Mouse (Mus musculus): ENCODE data around the gene Sqor. TPM values are rescaled to one million over a fixed set of nuclear protein-coding genes. Genes with fewer than 3 reads are reported as not detected.

Gene Sqor
- total RNA-seq (2021), result 10 to 100 TPM; 57.2 to 63.0 TPM
- long read RNA-seq, experiment 1, transcript Sqor-201 (10 exons, 1,804 nt), result major isoform, 59 of 67 reads
- long read RNA-seq, experiment 1, partial matches to known transcripts, result 6 of 67 reads
- long read RNA-seq, experiment 1, other reads (novel, unspliced or antisense), result 2 of 67 reads
- long read RNA-seq, experiment 2, transcript Sqor-201 (10 exons, 1,804 nt), result major isoform, 15 of 19 reads
- long read RNA-seq, experiment 2, partial matches to known transcripts, result 3 of 19 reads
- long read RNA-seq, experiment 2, other reads (novel, unspliced or antisense), result 1 of 19 reads

DNA sequence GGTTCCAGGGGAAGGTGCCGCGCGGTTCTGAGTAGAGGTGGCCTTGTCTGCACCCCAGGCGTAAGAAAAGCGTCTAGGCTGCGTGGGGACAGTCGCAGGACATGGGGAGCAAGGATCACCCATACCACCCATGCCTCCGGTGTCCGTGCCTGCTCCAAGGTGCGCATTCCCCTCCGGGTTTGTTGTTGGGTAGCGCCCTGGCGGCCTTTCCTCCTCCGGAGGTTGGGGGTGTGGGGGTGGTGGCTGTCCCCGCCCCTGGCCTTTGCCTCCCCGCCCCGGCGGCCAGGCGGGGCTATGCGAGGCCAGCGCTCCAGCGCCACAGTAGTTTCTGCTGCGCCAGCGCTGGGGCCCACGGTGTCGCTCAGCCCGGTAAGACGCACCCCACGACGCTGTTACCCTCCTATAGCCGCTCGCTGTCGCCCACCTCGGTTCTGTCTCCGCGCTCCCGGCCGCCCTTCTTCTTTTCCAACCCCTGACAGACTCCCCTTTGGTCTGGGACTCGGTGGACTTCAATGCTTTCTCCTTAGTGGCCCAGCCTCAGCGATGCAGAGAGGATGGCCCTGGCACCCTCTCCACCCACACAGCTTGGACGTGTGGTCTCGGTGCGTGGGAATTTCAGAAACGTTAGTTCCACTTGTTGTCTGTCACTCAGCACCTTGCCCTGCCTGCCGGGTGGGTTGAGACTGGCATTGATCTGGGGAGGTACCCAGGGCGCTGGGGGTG is at the start of gene Sqor:
Gene Sqor, plus strand, starts transcription at position 167 of the 723 bp plus-strand sequence.
- peak; percentile 88 to 94 for DNase-seq

DNA sequence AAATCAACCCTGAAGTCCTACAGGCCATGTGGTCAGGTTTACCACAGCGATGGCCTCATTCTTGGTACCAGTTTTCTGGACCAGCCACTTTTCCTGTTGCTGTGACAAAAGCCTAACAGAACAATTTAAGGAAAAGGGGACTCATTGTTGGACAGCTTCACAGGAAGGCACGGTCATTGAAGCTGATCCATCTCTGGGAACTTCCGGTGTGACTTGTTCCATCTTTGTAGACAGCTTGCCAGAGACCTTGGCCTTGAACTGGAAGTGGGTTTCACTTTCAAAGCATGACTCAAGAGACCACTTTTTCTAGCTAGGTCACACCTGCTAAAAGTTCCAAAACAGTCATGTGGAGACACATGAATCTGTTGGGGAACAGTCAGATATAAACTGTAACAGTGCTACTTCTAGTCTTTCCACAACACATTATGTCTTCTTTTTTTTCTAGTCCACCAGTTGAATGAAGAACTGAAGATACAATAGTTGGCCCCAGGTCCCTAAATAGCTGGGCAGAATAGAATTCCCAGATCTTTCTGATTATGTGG is 48.7 kb upstream of the Sqor start:
- no peak for DNase-seq

DNA sequence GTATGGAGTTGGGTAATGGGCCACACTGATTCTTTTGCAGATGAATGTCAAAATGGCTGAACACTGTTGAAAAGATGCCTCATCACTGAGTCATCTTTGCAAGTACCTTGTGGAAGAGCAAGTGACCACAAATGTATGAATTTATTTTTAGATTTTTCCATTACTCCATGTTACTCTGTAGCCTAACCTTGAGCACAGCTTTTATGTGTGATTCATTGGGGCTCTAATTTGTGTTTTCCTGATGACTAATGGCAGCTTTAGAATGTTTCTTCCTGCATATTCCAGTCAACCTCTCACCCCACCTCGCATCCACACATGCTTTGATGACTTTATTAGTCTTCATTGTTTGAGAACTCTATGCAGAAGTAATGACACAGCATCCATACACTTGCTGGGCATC is 45.8 kb upstream of the Sqor start:
- peak in 1 of 2 experiments; percentile 29 for DNase-seq

DNA sequence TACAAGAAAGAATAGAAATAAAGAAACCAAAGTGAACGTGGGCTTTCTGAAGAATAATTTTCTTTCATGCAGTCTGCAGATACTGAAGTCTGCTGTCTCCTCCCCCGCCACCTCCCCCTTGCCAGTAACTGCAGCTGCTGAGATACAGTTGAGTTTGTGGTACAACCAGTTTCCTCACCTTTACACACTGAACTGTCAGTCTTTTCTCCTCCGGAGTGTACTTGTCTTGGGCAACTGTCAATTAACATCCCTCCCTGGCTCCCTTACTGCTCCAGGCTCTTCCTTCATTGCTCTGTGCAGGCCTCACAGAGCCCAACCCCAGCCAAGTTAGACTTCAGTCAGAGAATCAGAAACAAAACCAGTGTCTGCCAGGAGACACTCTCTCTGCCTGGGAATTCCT is 44.5 kb upstream of the Sqor start:
- no peak for DNase-seq

DNA sequence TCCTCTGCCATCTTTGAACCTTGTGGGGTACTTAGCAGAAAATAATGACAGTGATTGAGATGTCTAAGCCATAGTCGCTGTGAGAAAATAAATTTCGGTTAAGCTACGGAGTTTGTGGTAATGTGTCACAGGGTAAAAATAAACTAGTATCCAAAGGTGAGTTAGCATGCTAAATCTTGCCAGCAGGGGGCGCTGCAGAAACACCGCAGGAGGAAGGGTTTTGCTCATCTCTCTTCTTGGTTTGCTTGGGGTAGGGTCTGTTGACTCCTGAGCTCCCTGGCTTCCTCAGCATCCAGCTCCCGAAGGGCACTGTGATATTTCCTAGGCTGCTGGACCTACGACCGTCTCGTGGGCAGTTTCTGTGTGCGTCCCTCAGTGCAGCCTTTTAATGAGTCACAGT is 39.4 kb upstream of the Sqor start:
- DNase-seq, result peak; percentile 61 to 71

DNA sequence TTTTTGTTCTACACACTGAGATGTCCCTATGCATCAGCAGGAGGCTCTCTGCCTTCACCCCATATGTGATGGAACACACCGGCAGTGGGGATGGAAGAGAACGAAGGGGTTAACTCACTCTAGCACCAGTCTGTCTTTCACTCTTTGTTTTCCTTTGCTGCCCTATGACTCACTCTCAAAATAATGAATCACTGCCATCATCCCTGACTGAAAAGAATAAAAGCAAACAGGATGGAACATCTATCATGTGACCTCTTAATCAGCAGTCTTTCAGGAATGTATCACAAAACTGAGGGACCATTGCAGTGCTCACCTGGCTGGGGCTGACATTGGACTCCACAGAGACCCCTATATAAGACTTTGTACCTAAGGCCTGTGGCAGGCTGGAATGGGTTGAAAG is 33.6 kb upstream of the Sqor start:
- peak in 1 of 2 experiments; percentile 21 for DNase-seq

DNA sequence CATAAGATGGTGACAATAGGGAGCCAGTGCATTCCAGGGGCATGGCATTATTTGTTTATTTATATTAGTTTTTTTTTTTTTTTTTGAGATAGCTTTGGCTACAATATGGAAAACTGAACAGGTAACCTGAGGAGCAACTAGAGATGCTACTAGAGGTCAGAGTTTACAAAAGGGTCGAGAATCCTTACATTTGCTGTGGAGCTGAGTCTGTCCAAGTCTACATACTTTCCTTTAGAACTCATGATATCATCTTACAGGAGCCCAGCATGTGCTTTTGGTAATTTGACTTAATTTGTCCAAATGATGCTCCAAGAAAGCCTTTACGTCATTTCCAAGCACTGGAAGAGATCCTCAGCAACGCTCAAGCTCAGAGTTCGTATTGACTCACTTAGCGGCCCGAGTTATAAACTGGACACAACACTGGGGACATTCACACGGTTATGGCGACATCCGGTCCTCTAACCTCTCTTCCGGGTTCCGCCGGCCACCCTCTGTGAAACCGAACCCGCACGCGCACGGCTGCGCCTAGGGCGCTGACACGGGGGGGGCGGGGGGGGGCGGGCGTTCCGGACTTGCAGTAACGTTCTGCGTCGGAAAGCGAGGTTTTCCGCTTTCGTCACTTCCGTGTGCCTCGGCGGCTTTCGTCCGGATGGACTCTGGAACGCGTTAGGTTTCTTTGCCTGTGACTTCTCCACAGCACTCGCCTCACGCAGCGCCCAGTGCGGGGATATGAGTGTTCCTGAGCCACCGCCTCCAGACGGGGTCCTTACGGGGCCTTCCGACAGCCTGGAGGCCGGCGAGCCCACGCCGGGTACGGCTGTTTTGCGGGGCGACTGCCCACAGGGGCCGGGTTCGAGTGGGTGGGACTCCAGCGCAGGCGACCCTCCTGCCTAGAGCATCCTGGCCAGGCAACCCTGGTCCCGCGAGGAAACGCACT is 26.9 kb upstream of the Sqor start, which contains the start of gene Bloc1s6:
Gene Bloc1s6, plus strand, starts transcription at position 610 of the 937 bp plus-strand sequence.
- DNase-seq, result peak; percentile 91

DNA sequence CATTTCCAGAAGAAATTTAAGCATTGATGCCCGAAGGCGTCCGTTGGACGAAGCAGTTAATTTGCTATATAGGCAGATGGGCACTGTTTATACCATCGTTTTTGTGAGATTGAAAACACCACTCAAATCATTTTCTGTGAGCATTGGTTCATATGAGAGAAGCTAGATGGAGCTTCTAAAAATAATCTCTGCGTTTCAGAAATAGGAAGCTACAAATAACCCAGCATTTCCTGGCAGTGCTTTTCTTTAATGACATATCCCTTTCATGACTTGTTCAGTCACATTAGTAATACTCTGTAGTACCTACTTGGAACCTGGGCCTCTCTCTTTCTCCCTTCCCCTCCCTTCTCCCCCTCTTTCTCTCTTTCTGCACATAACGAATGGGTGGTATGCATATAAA is 26.0 kb upstream of the Sqor start:
- DNase-seq, result no peak

DNA sequence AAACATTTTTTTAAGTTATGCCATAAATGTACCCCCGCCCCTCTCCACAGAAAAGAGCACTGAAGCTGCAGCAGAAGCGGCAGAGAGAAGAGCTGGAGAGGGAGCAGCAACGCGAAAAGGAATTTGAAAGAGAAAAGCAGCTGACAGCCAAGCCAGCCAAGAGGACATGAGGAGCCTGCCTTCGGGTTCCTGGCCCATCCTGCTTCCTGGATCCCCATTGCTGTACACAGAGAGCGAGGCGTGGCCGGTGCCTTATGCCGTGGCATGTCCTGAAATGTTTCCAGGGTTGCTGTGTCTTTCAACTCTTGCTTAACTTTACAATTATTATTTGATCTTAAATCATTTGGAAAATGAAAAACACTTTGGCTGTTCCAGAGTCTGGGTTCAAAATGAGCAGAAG is 18.6 kb upstream of the Sqor start:
- no peak for DNase-seq

DNA sequence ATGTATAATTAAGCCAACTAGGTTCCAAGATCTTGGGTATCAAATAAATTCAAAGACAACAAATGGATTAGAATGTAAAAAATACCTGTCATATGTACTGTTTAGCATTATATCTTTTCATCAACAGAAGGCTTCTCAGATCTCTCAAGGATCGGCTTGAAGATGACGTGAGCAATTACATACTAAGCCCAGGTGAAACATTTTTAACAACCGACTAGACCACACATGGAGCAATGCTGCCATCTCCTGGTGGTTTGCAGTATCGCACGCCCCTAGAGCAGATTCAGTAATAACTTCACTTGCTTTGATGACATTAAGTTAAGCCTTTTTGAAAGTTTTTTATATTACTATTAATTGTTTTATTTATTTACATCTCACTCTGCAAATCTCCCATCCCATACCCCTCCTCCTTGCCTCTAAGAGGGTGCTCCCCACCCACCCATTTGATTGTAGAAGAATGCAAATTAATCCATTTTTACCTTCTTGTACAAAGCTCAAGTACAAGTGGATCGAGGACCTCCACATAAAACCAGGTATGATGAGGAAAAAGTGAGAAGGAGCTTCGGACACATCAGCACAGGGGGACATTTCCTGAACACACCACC is 11.2 kb upstream of the Sqor start:
- peak; percentile 45 to 61 for DNase-seq

DNA sequence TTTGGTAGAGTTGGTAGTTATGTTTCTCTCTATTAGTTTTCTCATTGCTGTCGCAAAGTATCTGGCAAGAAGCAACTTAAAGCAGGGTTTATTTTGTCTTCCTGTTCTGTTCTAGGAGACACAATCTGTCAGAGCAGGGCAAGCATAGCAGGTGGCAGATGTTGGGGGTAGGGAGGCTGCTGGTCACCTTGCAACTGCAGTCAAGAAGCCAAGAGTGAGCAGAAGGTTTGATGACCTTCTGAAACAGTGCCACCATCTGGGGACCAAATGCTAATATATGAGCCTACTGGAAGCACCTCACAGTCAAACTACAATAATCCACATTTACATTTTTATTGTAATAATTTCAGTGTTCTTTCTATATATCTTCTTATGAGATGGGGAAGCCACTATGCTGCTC is 5.2 kb upstream of the Sqor start:
- no peak for DNase-seq

DNA sequence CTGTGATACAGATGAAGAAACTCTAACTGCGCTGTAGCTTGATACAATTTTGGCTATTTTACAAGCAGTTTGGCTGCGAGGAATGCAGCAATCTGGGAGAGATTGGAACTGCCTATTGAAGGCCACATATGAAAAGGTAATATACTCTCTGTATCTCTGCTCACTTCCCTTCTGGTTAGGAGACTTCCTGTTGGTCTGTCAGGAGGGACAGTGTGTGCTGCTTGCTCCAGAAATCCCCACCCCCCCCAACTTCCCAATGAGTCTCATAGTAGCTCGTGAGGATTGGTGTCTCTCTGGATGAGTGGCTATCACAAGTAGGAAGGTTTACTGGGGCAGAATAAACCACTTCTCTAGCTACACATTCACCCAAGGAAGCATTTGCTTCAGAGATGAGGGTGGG is 2.0 kb upstream of the Sqor start:
- no peak for DNase-seq

DNA sequence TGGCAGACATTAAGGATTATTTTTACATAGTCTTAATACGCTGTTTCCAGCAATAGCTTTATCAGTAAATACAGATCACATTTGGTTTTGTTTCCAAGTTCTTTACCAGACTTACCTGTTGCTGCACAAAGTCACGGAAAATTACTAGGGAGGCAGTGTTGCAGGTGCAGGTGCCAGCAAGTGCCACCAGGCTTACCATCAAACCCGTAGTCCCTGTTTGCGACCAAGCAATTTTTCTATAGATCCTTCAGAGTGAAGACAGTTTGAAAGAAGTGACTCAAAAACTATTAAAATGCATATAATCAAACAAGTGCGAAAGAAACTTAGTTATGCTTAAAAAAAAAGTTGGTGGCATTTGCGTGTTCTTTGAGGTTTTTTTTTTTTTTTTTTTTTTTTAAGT is 511 bp upstream of the Sqor start:
- DNase-seq, result no peak

DNA sequence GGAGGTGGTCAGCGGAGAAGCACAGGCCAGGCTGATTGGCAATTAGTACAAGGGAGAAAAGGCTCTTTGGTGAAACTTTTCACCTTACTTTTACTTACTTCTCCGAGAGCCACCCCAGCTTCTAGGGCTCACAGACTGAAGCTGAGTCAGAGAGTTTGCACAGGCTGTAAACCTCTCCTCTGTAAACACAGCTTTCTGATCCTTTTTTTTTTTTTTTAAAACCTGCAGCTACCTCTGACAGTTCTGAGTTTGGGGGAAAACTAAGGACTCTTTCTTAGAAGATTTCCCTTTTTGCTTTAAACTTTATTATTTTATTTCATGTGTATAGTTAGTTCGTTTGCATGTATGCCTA is 733 bp downstream of the Sqor start:
- DNase-seq, result no peak

DNA sequence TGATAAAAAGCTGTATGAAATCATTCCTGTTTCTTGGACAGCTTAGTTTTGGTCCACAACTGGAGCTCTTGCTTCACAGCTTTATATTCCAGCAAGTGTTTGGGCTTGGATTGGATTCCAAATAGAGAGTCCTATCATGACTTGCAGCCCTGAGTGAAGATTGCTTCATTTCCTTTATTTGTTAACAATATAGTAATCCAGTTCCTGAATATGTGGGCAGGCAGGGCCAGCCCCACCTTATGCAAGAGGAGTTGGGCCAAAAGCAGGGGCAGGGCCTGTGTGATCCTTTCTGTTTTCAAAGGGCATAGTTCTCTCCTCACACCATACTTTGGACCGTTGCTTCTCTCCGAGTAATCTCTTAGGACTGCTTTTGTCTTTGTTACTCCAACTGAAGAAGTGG is 6.0 kb downstream of the Sqor start:
- DNase-seq, result peak in 1 of 2 experiments; percentile 21

DNA sequence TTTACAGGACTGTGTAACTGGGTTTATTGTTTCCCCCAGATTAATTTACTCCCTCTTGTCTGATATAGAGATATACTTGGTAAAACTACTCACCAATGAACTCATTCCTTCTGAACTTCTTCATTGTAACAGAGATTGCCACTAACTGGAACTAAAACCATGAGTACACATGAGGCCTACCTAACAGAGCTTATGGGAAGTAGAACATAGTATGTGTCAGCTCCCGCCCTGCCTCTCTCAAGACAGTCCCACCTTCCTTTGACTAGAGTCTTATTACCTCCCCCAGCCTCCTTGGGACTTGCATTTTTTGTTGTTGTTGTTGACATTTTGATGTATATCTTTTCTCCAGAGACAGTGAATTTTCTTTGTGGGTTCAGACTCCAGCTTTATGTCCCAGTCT is 7.9 kb downstream of the Sqor start:
- no peak for DNase-seq

DNA sequence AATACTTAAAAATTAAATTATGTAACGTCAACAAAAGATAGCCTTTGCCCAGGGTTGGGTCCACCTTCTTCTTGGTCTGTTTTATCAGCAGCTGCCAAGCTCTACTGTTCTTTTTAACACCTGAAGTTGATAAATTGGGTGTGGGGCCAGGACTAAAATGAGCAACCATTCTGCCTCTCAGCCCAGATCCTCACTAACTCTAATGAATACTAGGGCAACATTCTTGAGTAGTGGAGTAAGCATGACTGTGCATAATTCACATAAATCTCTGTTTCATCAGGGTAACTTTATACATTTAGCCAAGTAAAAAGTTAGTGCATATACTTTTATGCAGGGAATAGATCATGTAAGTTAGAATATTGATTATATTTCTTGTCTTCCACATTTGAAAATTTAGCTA is 10.5 kb downstream of the Sqor start:
- no peak for DNase-seq

DNA sequence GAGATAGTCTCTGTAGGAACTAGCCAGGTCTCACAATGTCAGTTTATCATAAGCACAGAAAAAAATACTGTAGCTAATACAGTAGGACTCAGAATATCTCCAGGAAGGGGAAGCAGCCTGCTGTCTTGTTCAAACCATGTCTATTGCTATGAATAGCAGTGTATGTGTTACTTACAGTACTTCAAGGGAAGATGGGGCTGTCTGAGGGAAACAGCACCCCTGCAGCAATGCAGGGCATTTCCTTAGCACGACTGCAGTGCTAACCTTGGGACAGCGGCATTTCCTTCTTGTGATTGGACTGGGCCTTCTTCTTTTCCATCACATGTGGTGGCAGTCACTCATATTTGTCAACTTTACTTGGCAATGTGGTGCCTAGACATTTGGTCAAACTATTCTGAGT is 11.8 kb downstream of the Sqor start:
- no peak for DNase-seq

DNA sequence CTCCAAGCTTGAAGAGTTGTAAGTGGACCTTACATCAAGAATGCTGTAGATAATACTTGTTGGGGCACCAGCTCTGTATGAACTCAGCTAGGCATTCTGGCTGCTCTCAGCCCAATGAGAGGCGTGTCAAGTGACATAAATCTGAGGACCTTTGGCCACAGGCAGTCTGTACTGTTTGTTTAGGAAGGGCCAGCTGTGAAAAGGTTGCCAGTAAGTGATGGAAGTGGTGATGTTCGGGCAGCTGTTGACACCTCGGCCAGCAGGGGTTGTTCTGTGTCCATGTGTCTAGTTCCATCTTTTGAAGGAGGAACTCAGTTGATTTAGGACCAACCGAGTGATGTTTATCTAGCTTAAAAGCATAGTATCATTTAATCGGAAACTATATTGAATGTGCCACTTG is 14.9 kb downstream of the Sqor start:
- no peak for DNase-seq

DNA sequence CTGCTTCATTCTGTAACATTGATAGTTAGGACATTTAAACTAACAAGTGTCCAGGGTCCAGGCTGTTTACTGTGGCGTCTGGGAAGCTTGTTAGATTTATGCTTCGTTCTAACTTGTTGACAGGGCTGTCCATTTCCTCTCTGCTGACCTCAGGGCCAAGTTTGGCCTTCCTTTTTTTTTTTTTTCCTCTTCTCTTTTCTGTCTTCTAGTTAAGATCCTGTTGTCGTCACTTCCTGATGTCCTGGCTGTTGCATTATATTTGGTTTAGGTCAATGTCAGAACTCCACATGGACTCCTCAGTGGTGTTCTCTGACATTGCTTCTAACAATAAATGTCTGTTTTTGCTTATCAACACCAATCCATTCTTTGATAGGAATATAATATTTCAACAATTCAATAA is 15.4 kb downstream of the Sqor start:
- DNase-seq, result no peak

DNA sequence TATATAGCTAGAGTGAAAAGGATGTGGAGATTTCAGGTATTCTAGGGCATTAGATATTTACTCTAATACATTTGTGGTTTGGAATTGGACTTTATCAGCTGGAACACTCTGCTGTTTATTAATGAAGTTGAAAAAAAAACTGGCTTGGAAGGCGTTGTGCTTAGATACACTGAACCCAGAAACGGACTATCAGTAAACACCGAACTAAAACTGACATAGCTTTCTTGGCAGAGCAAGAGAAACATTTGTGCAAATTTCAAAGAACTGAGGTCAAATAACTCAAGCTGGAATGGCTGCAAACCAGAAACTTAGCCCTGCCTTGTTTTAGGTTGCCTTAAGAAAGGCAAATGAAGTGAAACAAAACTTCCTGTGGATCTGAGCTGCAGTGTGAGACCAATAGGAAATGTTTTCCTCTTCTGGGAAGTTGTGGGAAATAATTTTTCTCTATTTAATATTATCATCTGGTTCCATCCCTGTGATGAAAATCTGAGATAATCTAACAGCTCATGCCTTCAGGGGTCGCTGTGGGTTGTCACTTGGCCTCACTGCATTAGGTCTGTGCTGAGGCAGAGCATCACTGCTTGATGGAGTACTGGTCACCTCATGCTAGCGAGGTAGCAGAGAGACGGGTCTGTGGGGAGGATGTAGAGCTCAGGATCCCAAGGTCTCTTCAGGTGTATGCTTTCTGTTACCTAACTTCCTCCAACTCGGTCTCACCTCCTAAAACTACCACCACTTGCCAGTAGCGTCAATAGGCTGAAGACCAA is 16.7 kb downstream of the Sqor start:
- DNase-seq, result no peak

Measured in adrenal gland, postnatal 36 days (tissue).